Mouse (Mus musculus): ENCODE measurements around the gene Cyb5b.

GRCm38 (mm10) chr8:107150404-107151157 lies at the start of gene Cyb5b:
- no peak for TF ChIP-seq CTCF (IDR thresholded peaks at IDR 0.05; ENCODE audit: borderline replicate concordance, extremely low read depth, insufficient read depth, insufficient read length)
- peak; percentile 35; the same call in 1 of the 2 replicates for TF ChIP-seq POLR2A (IDR thresholded peaks at IDR 0.05; ENCODE audit: borderline replicate concordance, extremely low read depth, insufficient read depth, insufficient read length, poor library complexity, severe bottlenecking)

Data from brain, embryonic 14.5 days (tissue).